Mouse (Mus musculus) heart, postnatal 0 days (tissue): Measurements from ENCODE around the gene Ctbs. TPM values are rescaled to one million over a fixed set of nuclear protein-coding genes. Genes with fewer than 3 reads are reported as not detected.

Source experiments
- ATAC-seq: fragments of 200-750 bp; cut with Nextera tagmentation; 2 replicates; pipeline ENCODE4 v1.8.0; 2017; ENCODE audit warnings: low read depth, moderate number of reproducible peaks, moderate library complexity; ENCODE audit not compliant: insufficient read depth
- DNase-seq: peaks from one replicate; pipeline ENCODE4 v3.0.0-alpha.2; 2016; ENCODE audit warnings: low spot score
- H3K27ac ChIP-seq: fragments of 300-500 bp; sonication (generic); 2 replicates; pipeline ENCODE4 v1.5.1; 2014; ENCODE audit warnings: low read depth, mild to moderate bottlenecking
- H3K27me3 ChIP-seq: fragments of 300-500 bp; sonication (generic); 2 replicates; pipeline ENCODE4 v1.6.1; 2014; ENCODE audit warnings: low read length, mixed read lengths; ENCODE audit not compliant: control insufficient read depth, insufficient read depth
- H3K36me3 ChIP-seq: fragments of 300-500 bp; sonication (generic); replicated peaks from 2 replicates; pipeline ENCODE4 v1.6.1; 2014; ENCODE audit warnings: low read length, mixed read lengths; ENCODE audit not compliant: control insufficient read depth, insufficient read depth
- H3K4me1 ChIP-seq: fragments of 300-500 bp; sonication (generic); 2 replicates; pipeline ENCODE4 v1.6.1; 2014; ENCODE audit warnings: antibody characterized with exemption; ENCODE audit not compliant: control insufficient read depth, insufficient read depth
- H3K4me2 ChIP-seq: fragments of 300-500 bp; sonication (generic); 2 replicates; pipeline ENCODE4 v1.6.1; 2014; ENCODE audit warnings: low read depth, mild to moderate bottlenecking, low read length, moderate library complexity
- H3K4me3 ChIP-seq: fragments of 300-500 bp; sonication (generic); 2 replicates; pipeline ENCODE4 v1.5.1; 2014; ENCODE audit warnings: low read depth, low read length
- H3K9ac ChIP-seq: fragments of 300-500 bp; sonication (generic); replicated peaks from 2 replicates; pipeline ENCODE4 v1.6.1; 2014; ENCODE audit warnings: low read depth, low read length, mixed read lengths
- H3K9me3 ChIP-seq: fragments of 300-500 bp; sonication (generic); replicated peaks from 2 replicates; pipeline ENCODE4 v1.6.1; 2016; ENCODE audit warnings: low read length; ENCODE audit not compliant: control insufficient read depth
- CTCF ChIP-seq: IDR thresholded peaks from 2 replicates; pipeline ENCODE4 v1.5.1; 2016; ENCODE audit warnings: antibody characterized with exemption, control low read depth, low read depth
- EP300 ChIP-seq: IDR thresholded peaks from 2 replicates; pipeline ENCODE4 v1.6.1; 2016; ENCODE audit warnings: antibody characterized with exemption, low read depth
- WGBS: fragments of 180-500 bp; shearing (Covaris S2); extraction: QIAGEN DNeasy Blood & Tissue Kit; methylation state at CpG from one replicate; pipeline ENCODE4 v1.1.7; 2014; 5-methylcytosine and 5-hydroxymethylcytosine counted together
- polyA plus RNA-seq: library from polyadenylated mRNA; unstranded; fragments of >200 nt; fragmentation: Nextera tagmentation; extraction: Ambion mirVana; gene quantifications from 2 replicates; pipeline ENCODE4 v1.2.1, GENCODE M21; 2015
- total RNA-seq: library from RNA; depleted of rRNA; stranded (reverse); fragments of >200 nt; gene quantifications from 2 replicates; pipeline ENCODE4 v1.2.3, GENCODE M21; 2014; ENCODE audit warnings: low replicate concordance

Gene Ctbs
- total and polyA plus RNA-seq, 2 experiments from 2014 or later, result 4.2 to 6.6 TPM

- Histone ChIP-seq H3K9ac (no peak overlapping the region), H3K36me3 (no peaks in the 10 kb centered on the region), H3K4me2 (no peak overlapping the region), H3K9me3 (no peaks in the 10 kb centered on the region), H3K27ac (no peak overlapping the region), H3K4me3 (no peak overlapping the region), H3K27me3 (no peaks in the 10 kb centered on the region), H3K4me1 (peaks cover 11% of the 10 kb centered on the region)
- ATAC-seq, result no peak
- 94% methylated on average over 16 of the region's 16 CpGs for WGBS
- no peak for DNase-seq
- TF ChIP-seq CTCF (no peak), EP300 (no peak)
Measured at GRCm38 (mm10) chr3:146407086-146407721, 42.4 kb upstream of the Ctbs start.

DNA sequence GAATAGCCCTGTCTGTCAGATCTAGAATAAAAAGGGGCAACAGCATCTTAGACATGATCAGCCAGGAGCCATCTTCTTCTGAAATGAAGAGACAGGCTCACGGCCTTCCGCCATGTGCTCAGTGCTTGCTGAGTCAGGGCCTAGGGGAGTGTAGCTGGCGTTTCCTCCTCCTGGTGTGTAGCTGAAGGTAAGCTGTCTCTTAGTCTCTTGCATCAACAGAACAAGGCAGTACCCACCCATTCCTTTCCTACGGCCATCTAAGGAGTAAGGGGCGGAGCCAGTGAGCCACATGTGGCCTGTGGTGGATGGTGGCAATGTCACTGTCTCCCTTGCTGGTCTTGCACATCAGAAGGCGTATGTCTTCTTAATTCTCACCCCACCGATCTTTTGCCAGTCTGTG is 39.5 kb upstream of the Ctbs start:
- no peak for ATAC-seq
- TF ChIP-seq CTCF (no peak), EP300 (no peak)
- no peak for DNase-seq
- Histone ChIP-seq H3K27me3 (no peaks in the 10 kb centered on the region), H3K4me1 (peaks cover 10% of the 10 kb centered on the region; the same call in 1 of the 2 replicates), H3K4me3 (no peak overlapping the region), H3K4me2 (no peak overlapping the region), H3K27ac (no peak overlapping the region), H3K36me3 (no peaks in the 10 kb centered on the region), H3K9me3 (no peaks in the 10 kb centered on the region), H3K9ac (no peak overlapping the region)
- WGBS, result 89% methylated on average over 7 of the region's 7 CpGs

DNA sequence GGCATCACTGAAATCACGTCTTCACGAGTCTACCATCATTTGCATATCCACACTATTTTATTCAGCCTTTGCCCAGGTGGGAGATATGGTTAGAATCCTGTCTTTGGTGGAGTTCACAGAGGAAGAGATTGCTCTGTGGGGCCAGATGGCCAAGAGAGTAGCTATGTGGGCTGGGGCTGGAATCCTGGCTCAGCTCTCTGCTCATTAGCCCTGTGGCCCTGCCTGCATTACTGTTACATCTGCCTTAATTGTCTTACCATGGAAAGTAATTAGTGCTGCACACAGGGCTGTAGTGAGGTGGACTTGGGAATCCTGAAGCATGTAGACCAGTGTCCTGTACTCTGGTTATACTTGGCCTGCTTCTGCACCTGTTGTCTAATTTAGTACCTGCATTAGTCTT is 37.6 kb upstream of the Ctbs start:
- Histone ChIP-seq H3K4me3 (no peak overlapping the region), H3K9me3 (no peaks in the 10 kb centered on the region), H3K9ac (no peak overlapping the region), H3K27me3 (no peaks in the 10 kb centered on the region), H3K27ac (no peak overlapping the region), H3K4me1 (0 out of 2 replicates have a peak, but pooled peaks cover 3% of the 10 kb centered on the region), H3K36me3 (no peaks in the 10 kb centered on the region), H3K4me2 (no peak overlapping the region)
- ATAC-seq (no peak), DNase-seq (no peak)
- TF ChIP-seq EP300, result no peak
- no peak for TF ChIP-seq CTCF
- WGBS, result 76% methylated on average over 2 of the region's 2 CpGs

GRCm38 (mm10) chr3:146412480-146412879 is 37.1 kb upstream of the Ctbs start:
- no peaks in the 10 kb centered on the region for H3K36me3 ChIP-seq
- H3K27ac ChIP-seq, result no peak overlapping the region
- H3K4me2 ChIP-seq, result no peak overlapping the region
- no peak for TF ChIP-seq CTCF
- TF ChIP-seq EP300, result no peak
- 0 out of 2 replicates have a peak, but pooled peaks cover 3% of the 10 kb centered on the region for H3K4me1 ChIP-seq
- no peak for DNase-seq
- H3K27me3 ChIP-seq, result no peaks in the 10 kb centered on the region
- H3K4me3 ChIP-seq, result no peak overlapping the region
- ATAC-seq, result no peak
- H3K9me3 ChIP-seq, result no peaks in the 10 kb centered on the region
- WGBS, result 69% methylated on average over 7 of the region's 7 CpGs
- H3K9ac ChIP-seq, result no peak overlapping the region

GRCm38 (mm10) chr3:146413016-146413415 is 36.6 kb upstream of the Ctbs start:
- no peak overlapping the region for H3K4me2 ChIP-seq
- ATAC-seq (no peak), DNase-seq (no peak)
- H3K27ac ChIP-seq, result no peak overlapping the region
- 69% methylated on average over 13 of the region's 13 CpGs for WGBS
- H3K4me3 ChIP-seq, result no peak overlapping the region
- no peak overlapping the region for H3K9ac ChIP-seq
- no peaks in the 10 kb centered on the region for H3K27me3 ChIP-seq
- H3K4me1 ChIP-seq, result 0 out of 2 replicates have a peak, but pooled peaks cover 3% of the 10 kb centered on the region
- H3K36me3 ChIP-seq, result no peaks in the 10 kb centered on the region; the same call in 1 of the 2 replicates
- H3K9me3 ChIP-seq, result no peaks in the 10 kb centered on the region
- no peak for TF ChIP-seq CTCF

- 0 out of 2 replicates have a peak, but pooled peaks cover 3% of the 10 kb centered on the region for H3K4me1 ChIP-seq
- DNase-seq (no peak), ATAC-seq (no peak)
- TF ChIP-seq EP300 (no peak), CTCF (no peak)
- H3K27me3 ChIP-seq, result no peaks in the 10 kb centered on the region
- H3K4me2 ChIP-seq, result no peak overlapping the region
- no peak overlapping the region for H3K9ac ChIP-seq
- H3K4me3 ChIP-seq, result no peak overlapping the region
- 57% methylated on average over 4 of the region's 4 CpGs for WGBS
- no peaks in the 10 kb centered on the region for H3K9me3 ChIP-seq
- H3K36me3 ChIP-seq, result peaks cover 7% of the 10 kb centered on the region
- no peak overlapping the region for H3K27ac ChIP-seq
Measured at GRCm38 (mm10) chr3:146413992-146414391, 35.6 kb upstream of the Ctbs start.
